Mouse (Mus musculus): ENCODE measurements around the gene Rbbp9. TPM values are rescaled to one million over a fixed set of nuclear protein-coding genes. Genes with fewer than 3 reads are reported as not detected.

Gene Rbbp9
- polyA plus RNA-seq (2014; fragmentation: Illumina TruSeq; extraction: RNeasy Lipid Tissue Mini Kit (QIAGEN cat#74804); ENCODE audit: low read depth, low replicate concordance) = 64.1 TPM

DNA sequence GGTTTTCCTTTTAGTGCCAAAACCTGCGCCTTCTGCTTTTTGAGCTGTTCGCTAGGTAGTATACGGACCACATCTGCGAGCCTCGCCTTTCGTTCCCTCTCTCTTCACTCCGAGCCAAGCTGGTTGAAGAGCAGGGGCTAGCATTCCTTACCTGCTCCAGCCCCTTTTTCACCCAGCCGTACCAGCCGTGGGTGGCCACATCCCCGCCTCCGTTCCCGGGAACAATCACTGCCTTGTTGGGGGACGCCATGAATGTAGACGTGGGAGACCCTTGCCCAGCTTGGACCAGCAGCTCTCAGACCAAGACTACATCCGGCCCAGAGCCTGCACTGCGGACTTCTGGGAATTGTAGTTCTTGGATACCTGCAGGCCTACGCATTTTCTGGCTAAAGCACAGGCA lies at the start of gene Rbbp9:
Gene Rbbp9 (minus strand): TSS at position 341 of the 400 bp plus-strand sequence.

GRCm38 (mm10) chr2:144599831-144600687 lies 49.4 kb upstream of the Rbbp9 start, which contains the start of gene Dtd1:
Gene Dtd1 (plus strand): TSS chr2:144599897.

DNA sequence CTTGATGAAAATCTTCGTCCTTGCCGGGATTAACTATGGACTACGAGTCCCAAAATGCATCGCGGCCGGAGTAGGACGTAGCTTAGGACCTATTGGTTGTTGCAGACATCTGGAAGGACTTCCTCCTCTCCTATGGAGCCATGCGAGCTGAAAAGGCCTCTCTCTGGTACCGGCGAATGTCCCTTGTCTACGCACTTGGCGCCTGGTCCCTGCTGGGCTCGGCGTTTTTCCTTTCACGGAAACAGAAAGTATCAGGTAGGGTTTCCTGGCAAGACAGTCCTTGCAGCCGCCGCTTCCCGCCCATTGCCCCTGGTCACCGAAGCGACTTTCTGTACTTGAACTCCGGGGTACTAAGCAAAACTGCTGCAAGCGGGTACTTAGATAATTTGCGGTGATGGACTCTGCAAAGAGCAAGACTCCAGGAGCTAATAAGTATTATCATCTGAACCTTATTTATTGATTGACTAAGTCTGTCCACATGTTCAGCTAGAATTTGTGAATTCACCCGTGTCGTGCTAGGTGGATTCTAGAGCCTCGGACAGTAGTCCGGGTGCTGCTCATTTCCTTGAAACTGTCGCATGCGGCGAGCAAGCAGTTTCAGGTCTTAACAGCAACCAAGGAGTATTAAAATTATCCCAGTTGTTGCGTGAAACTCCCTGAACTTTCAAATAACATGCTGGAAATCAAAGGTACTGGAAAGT lies 43.4 kb upstream of the Rbbp9 start, which contains the start of gene Smim26:
Gene Smim26 (plus strand): TSS at position 104 of the 701 bp plus-strand sequence.

GRCm38 (mm10) chr2:144555820-144556552 lies 5.3 kb upstream of the Rbbp9 start, which contains the start of gene Sec23b:
Gene Sec23b (plus strand): TSS chr2:144556229.

GRCm38 (mm10) chr2:144526981-144527820 lies 23.5 kb downstream of the Rbbp9 start, which contains the start of the genes Dzank1 and Polr3f:
Gene Dzank1 (minus strand): TSS chr2:144527414.
Gene Polr3f (plus strand): TSS chr2:144527718.

Other genes with a start within 250 kb of the Rbbp9 start
- 10.3 TPM for gene Ovol2, start 218.7 kb downstream of the Rbbp9 start, polyA plus RNA-seq (2014; fragmentation: Illumina TruSeq; extraction: RNeasy Lipid Tissue Mini Kit (QIAGEN cat#74804); ENCODE audit: low read depth, low replicate concordance)
- 6.9 TPM for gene Kat14, start 181.9 kb downstream of the Rbbp9 start, polyA plus RNA-seq (2014; fragmentation: Illumina TruSeq; extraction: RNeasy Lipid Tissue Mini Kit (QIAGEN cat#74804); ENCODE audit: low read depth, low replicate concordance)
- 6.8 TPM for gene Pet117, start 181.9 kb downstream of the Rbbp9 start, polyA plus RNA-seq (2014; fragmentation: Illumina TruSeq; extraction: RNeasy Lipid Tissue Mini Kit (QIAGEN cat#74804); ENCODE audit: low read depth, low replicate concordance)
- gene Dzank1, start 23.5 kb downstream of the Rbbp9 start, polyA plus RNA-seq (2014; fragmentation: Illumina TruSeq; extraction: RNeasy Lipid Tissue Mini Kit (QIAGEN cat#74804); ENCODE audit: low read depth, low replicate concordance) = 1.7 TPM
- 37.8 TPM for gene Polr3f, start 23.2 kb downstream of the Rbbp9 start, polyA plus RNA-seq (2014; fragmentation: Illumina TruSeq; extraction: RNeasy Lipid Tissue Mini Kit (QIAGEN cat#74804); ENCODE audit: low read depth, low replicate concordance)
- gene Sec23b, start 5.4 kb upstream of the Rbbp9 start, polyA plus RNA-seq (2014; fragmentation: Illumina TruSeq; extraction: RNeasy Lipid Tissue Mini Kit (QIAGEN cat#74804); ENCODE audit: low read depth, low replicate concordance) = 82.3 TPM
- gene Smim26, start 43.2 kb upstream of the Rbbp9 start, polyA plus RNA-seq (2014; fragmentation: Illumina TruSeq; extraction: RNeasy Lipid Tissue Mini Kit (QIAGEN cat#74804); ENCODE audit: low read depth, low replicate concordance) = 23.1 TPM
- 10.7 TPM for gene Dtd1, start 49.0 kb upstream of the Rbbp9 start, polyA plus RNA-seq (2014; fragmentation: Illumina TruSeq; extraction: RNeasy Lipid Tissue Mini Kit (QIAGEN cat#74804); ENCODE audit: low read depth, low replicate concordance)

Data from sigmoid colon, adult 10 weeks (tissue).